Mouse (Mus musculus) ES-Bruce4 (cell line): ENCODE data around the gene Asic1.

ENCODE experiments used
- CTCF ChIP-seq: IDR thresholded peaks from one replicate; pipeline ENCODE4 v1.8.1; 2011; ENCODE audit warnings: low read depth, low read length
- EP300 ChIP-seq: IDR thresholded peaks from 2 replicates; pipeline ENCODE4 v1.6.1; 2011; ENCODE audit warnings: low read depth, low read length; ENCODE audit not compliant: insufficient read depth

DNA sequence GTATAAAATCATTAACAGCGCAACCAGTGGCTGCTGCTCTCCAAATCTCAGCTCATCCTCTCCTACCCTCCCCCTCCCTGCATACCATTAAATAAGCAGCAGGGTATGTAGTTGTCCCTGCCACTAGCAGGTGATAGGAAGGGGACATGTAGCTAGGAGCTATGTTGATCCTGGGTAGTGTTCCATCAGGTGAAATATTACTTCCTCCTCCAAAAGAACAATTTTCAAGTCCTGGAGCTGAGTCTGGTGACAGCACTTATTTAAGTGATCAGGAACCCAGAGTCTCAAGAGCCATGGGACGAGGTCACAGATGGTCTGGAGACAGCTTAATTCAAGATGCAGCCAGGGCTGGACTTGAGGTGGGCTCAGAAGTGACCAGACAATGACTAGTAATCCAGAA, 65.5 kb downstream of the Asic1 start:
- no peak for TF ChIP-seq CTCF
- no peak for TF ChIP-seq EP300
